Mouse (Mus musculus) A20 (cell line): Measurements from ENCODE around the gene Tgif1.

Experiments used
- DNase-seq: peaks from one replicate; pipeline ENCODE4 v3.0.0-alpha.2; 2011; ENCODE audit warnings: low read depth, low spot score

Tgif1 gene

GRCm38 (mm10) chr17:70866538-70867114 is 13.3 kb upstream of the Tgif1 start:
- DNase-seq = no peak

- no peak for DNase-seq
These were observed 12.7 kb upstream of the Tgif1 start for GRCm38 (mm10) chr17:70866029-70866428.

- DNase-seq = no peak
These were observed 11.8 kb upstream of the Tgif1 start for GRCm38 (mm10) chr17:70865060-70865604.

- DNase-seq = no peak
These were observed 11.3 kb upstream of the Tgif1 start for GRCm38 (mm10) chr17:70864645-70865044.

GRCm38 (mm10) chr17:70864117-70864516 is 10.8 kb upstream of the Tgif1 start:
- DNase-seq = no peak

DNA sequence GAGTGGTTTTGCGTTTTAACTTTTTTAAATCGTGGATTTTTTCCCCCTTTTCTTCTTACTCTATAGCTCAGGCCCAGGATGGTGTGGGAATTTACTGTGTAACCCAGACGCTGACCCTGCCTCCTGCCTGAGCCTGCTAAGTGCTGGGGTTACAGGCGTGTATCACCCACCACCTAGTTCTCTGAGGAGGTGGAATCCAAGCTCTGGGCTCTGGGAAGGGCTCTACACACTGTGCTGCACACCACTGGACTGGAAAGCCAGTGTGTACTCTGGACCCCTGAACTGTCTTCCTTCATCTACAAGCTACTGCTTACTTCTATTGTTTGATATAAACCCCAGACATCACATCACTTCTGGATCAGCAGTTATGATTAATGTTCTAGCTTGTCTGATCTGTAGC is 5.5 kb upstream of the Tgif1 start:
- DNase-seq = no peak

- DNase-seq = no peak
These were observed 3.6 kb upstream of the Tgif1 start for GRCm38 (mm10) chr17:70856871-70857415.

- peak; percentile 74 for DNase-seq
These were observed 675 bp upstream of the Tgif1 start for GRCm38 (mm10) chr17:70854021-70854420.

GRCm38 (mm10) chr17:70852686-70853386 is 510 bp downstream of the Tgif1 start:
- peak; percentile 81 for DNase-seq

DNA sequence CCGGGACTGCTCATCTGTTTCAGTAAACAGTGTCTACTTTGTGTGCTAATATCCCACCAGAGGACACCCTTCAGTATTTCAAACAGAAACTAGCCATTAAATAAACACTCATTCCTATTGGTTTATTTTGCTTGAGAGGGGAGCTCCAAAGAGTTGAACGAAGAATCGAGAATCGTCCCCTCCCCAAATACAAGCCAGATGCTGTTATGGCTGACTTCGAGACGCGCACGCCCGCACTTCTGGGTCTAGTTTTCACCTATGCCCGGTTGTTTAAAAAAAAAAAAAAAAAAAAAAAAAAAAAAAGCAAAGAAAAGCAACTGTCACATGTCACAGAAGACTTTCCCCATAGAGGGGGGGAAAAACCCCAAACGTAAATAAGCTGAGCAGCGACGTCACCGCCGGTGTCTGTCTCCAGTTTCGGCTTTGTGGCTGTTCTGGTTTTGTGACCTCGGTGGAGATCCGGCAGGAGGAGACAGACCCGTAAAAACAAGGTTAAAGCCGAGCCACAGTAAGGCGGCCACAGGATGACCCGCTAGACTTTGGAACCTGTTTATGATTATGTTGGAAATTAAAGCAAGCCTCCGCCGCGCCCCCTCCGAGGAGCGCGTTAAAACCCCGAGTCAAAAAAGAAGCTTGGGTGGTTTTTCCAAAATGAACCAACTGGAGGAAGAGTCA is 1.2 kb downstream of the Tgif1 start:
- peak; percentile 95 for DNase-seq

DNA sequence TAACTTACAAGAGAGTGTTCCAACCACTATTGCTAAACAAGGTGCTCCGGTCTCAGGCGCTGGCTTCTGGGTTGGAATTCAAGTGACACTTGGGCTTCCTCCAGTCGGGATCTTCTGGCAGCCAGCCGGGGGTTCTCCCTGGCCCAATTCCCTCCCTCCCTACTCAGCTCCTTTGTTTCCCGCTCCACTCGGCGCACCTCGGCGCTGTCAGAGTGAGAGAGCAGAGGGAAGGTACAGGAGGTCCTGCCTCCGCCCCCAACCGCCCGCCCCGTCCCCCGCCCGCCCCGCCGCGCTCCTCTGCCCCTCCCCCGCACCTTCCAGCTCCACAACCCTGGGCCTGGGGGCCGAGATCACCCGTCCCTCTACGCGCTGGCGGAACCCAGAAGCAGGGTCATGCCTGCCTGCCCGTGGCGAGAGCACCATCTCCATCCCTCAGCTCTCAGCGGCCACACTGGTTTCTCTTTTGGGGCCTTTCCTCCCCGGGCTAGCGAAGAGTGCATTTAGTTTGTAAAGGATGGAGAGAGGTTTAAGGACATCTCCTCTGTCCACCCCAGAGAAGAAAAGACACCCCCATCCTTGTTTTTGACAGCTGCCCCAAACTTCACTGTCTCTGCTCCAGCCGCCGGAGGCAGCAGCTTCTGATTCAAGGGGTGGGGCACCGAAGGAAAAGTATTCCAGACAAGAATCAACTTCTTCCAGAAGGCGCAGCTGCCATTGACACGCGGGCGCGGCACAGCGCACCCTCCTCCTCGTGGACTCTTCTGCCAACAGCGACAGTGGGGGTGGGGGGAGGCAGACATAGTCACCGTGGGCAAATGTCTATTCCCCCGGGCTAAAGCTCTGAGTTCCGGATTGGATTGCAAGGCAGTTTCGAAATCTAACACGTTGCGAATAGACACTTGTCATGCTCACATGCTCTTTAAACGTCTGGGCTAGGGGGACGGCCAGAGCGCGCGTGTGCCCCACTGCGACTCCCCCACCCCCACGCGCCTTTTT is 2.1 kb downstream of the Tgif1 start:
- peak; percentile 89 for DNase-seq

DNA sequence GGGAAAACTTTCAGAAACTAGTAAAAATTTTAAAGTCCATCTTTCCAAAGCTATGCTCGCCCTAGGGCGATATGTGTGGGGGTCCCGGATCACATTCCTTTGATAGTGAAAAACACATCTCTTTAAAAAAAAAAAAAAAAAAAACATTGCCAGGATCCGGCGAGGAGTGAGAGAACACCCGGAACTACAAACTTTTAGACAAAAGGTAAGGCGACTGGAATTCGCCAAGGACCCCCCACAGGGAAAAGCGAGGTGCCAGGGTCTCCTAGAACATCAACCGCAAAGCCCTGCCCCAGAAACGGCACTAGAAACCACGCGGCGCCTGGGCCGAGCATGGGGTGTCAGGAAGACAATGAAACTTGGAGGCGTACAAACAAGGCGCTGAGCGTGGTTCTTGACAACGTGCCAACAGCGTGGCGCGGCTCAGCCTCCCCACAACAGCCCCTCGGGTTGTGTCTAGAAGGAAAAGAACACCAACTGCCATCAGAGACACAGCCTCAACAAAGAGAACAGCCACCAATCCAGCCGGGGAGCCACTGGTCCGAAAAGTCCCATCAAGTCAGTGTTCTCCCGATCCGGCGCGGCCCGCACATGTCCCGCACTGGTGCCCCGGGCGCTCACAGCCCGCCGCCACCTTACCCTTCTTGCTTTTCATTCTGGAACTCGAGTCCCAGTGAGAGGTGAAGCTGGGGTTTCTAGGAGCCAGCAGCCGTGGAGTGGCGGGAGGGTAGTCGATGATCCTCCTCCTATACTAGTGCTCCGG is 2.9 kb downstream of the Tgif1 start:
- DNase-seq = peak; percentile 80

GRCm38 (mm10) chr17:70849399-70850232 is 3.7 kb downstream of the Tgif1 start:
- DNase-seq = peak; percentile 92

DNA sequence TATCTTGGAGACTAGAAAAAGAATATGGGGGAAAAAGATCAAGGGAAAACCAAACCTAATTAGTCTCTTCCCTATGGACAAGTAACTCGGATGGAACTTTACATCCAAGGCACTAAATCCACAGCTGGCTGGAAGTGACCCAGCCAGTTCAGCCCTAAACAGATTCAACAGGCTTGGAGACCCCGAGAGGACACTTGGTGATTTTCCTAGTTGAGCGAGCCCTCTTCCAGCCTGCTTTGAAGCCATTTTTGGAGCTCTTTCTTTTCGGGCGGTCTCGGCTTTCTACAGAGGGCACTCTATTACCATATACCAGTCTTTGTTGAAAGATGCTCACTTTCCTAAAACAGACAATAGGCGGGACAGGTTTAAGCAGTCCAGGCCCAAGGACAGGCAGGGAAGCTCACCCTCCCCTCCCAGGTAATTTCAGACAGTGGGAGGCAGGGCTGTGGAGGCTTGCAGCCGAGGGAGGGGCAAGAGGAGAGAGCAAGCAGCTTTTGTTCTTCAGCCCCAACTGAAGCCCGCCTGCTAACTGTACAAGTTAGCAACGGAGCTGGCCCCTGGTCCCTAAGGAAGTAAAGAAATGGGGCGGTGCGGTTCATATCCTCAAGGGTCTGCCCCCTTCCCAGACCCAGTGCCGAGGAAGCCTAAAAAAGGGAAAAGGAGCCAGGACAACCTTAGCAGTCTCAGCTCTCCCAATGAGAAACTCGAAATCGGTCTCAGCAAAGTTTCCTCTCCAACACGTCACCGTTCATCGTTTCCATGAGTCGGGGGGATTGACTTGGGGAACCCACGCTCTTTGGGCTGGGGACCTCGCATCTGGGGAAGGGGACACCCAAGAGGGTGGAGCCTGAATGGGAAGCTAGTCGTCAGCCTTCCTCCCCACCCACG is 4.6 kb downstream of the Tgif1 start:
- peak; percentile 68 for DNase-seq

- DNase-seq = peak; percentile 70
These were observed 5.4 kb downstream of the Tgif1 start for GRCm38 (mm10) chr17:70847751-70848510.

DNA sequence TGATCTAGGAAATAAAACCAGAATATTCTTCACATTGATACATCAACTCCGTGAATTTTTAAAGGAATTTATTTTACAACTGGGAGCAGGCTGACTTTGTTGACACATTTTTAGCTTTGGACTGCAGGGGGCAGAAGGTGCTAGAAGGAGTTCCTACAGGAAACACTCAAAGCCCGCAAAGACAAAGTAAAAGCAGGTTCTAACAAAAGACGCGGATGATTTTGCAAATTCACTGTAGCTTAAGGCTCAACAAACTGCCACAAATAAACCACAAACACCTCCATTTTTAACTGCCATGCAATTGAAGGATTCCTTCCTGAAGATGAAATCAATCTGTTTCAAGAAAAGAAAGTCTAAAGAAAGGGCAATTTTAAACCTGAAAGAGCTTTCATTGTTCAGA is 6.3 kb downstream of the Tgif1 start:
- DNase-seq = peak; percentile 74

DNA sequence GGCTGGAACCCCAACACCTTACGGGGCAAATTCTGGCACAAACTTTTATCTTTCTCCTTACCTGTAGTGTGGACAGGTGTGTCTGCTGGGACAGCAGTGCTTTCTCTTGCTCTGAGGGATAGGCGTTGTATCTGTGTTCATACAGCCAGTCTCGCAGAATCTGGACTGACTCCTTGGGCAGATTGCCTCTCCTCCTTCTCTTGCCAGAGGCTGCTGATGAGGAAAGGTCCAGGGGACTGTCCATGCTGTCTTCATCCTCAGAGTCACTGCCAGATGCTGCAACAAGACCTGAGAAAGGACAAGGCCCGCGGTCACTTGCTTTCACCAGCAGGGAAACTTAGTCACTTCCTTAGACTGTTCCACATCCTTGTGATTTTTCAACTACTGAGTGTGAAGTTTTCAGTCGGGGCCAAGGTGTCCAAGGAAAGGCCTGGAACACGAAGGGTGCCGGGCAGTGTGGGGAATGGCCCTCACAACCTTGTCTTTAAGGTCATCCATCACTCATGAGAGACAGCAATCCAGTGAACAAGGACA is 7.2 kb downstream of the Tgif1 start:
- no peak for DNase-seq
